Mouse (Mus musculus): ENCODE results near the gene Fsd2.

DNA sequence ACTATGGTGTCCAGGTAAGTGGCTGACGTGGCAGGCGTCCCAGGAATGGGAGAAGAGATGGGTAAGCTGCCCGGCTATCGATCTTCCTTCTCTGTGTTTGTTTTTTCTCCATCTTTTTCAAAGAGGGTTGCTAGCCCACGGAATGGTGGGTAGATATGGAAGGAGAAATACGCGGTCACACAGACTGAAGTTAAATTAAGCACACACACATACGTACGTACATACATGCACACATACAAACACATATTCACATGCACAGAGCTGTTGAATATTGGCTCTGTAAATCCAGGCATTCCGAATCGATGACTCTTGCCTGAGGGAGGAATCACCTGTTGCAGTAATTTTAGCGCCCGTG, 43.1 kb downstream of the Fsd2 start:
- TF ChIP-seq CTCF (IDR thresholded peaks at IDR 0.05 in 2 of 3, conservative IDR thresholded peaks at IDR 0.05 in 1 of 3; ENCODE audit: control insufficient read depth in 1 of 3, insufficient read depth in 1 of 3, low read depth in 2 of 3, low read length in 3 of 3, poor library complexity in 1 of 3, severe bottlenecking in 1 of 3) (no peak), ETS1 (IDR thresholded peaks at IDR 0.05; ENCODE audit: low read depth, low read length) (0 out of 2 replicates have a peak, but pooled peaks have one; percentile 1), RAD21 (IDR thresholded peaks at IDR 0.05; ENCODE audit: low read depth, low read length) (no peak), E2F4 (IDR thresholded peaks at IDR 0.05; ENCODE audit: borderline replicate concordance, low read depth, low read length) (no peak), BHLHE40 (IDR thresholded peaks at IDR 0.05; ENCODE audit: borderline replicate concordance, low read depth, low read length) (no peak), POLR2A (IDR thresholded peaks at IDR 0.05; ENCODE audit: control insufficient read depth in 1 of 2, insufficient read depth in 1 of 2, low read depth in 1 of 2, low read length in 2 of 2, poor library complexity in 1 of 2) (no peak), ZC3H11A (IDR thresholded peaks at IDR 0.05; ENCODE audit: low read depth, low read length) (no peak), ELF1 (IDR thresholded peaks at IDR 0.05; ENCODE audit: low read depth, low read length) (no peak), HCFC1 (IDR thresholded peaks at IDR 0.05; ENCODE audit: low read depth, low read length) (no peak; the same call in 1 of the 2 replicates), SIN3A (IDR thresholded peaks at IDR 0.05; ENCODE audit: low read length) (peak; percentile 40; the same call in 1 of the 2 replicates), POLR2AphosphoS2 (IDR thresholded peaks at IDR 0.05; ENCODE audit: low read length) (no peak), EP300 (IDR thresholded peaks at IDR 0.05; ENCODE audit: low read depth in 1 of 2, low read length in 2 of 2) (no peak), JUND (IDR thresholded peaks at IDR 0.05; ENCODE audit: low read depth, low read length) (no peak)

Data from MEL (cell line).